Mouse (Mus musculus): ENCODE measurements around the gene Khk. TPM values are rescaled to one million over a fixed set of nuclear protein-coding genes. Genes with fewer than 3 reads are reported as not detected.

Gene Khk
- polyA plus RNA-seq, 1 experiment from 2014 or later: 12.4 TPM

Other genes starting within 250 kb of the Khk start
- 2.2 and 4.7 TPM in 2 replicates for gene Dpysl5, start 209.9 kb upstream of the Khk start, polyA plus RNA-seq (2015; fragmentation: Nextera tagmentation; extraction: Ambion mirVana)
- gene Mapre3, start 106.8 kb upstream of the Khk start, polyA plus RNA-seq (2015; fragmentation: Nextera tagmentation; extraction: Ambion mirVana): 16.3 and 20.1 TPM in 2 replicates
- gene Tmem214, start 53.4 kb upstream of the Khk start, polyA plus RNA-seq (2015; fragmentation: Nextera tagmentation; extraction: Ambion mirVana): 57.5 and 67.2 TPM in 2 replicates
- gene Agbl5, start 32.7 kb upstream of the Khk start, polyA plus RNA-seq (2015; fragmentation: Nextera tagmentation; extraction: Ambion mirVana): 8.9 and 11.9 TPM in 2 replicates
- 372 and 381 TPM in 2 replicates for gene Ost4, start 13.6 kb upstream of the Khk start, polyA plus RNA-seq (2015; fragmentation: Nextera tagmentation; extraction: Ambion mirVana)
- gene Emilin1, start 8.0 kb upstream of the Khk start, polyA plus RNA-seq (2015; fragmentation: Nextera tagmentation; extraction: Ambion mirVana): 125 and 179 TPM in 2 replicates
- gene Cgref1, start 24.2 kb downstream of the Khk start, polyA plus RNA-seq (2015; fragmentation: Nextera tagmentation; extraction: Ambion mirVana): 2.4 and 4.2 TPM in 2 replicates
- 74.4 and 99.1 TPM in 2 replicates for gene Preb, start 38.9 kb downstream of the Khk start, polyA plus RNA-seq (2015; fragmentation: Nextera tagmentation; extraction: Ambion mirVana)
- gene Tcf23, start 47.2 kb downstream of the Khk start, polyA plus RNA-seq (2015; fragmentation: Nextera tagmentation; extraction: Ambion mirVana): 0.09 and 0.15 TPM in 2 replicates
- 116 and 118 TPM in 2 replicates for gene Atraid, start 126.9 kb downstream of the Khk start, polyA plus RNA-seq (2015; fragmentation: Nextera tagmentation; extraction: Ambion mirVana)
- 5.8 and 9.3 TPM in 2 replicates for gene Slc5a6, start 127.5 kb downstream of the Khk start, polyA plus RNA-seq (2015; fragmentation: Nextera tagmentation; extraction: Ambion mirVana)
- gene Cad, start 133.3 kb downstream of the Khk start, polyA plus RNA-seq (2015; fragmentation: Nextera tagmentation; extraction: Ambion mirVana): 11.0 and 19.0 TPM in 2 replicates
- not detected in 2 replicates for gene Dnajc5g, start 184.9 kb downstream of the Khk start, polyA plus RNA-seq (2015; fragmentation: Nextera tagmentation; extraction: Ambion mirVana)
- gene Slc30a3, start 186.8 kb downstream of the Khk start, polyA plus RNA-seq (2015; fragmentation: Nextera tagmentation; extraction: Ambion mirVana): 0.25 and 0.36 TPM in 2 replicates
- gene Trim54, start 195.3 kb downstream of the Khk start, polyA plus RNA-seq (2015; fragmentation: Nextera tagmentation; extraction: Ambion mirVana): 8.0 and 9.9 TPM in 2 replicates
- not detected in 2 replicates for gene Ucn, start 217.4 kb downstream of the Khk start, polyA plus RNA-seq (2015; fragmentation: Nextera tagmentation; extraction: Ambion mirVana)
- 77.0 and 83.6 TPM in 2 replicates for gene Mpv17, start 232.8 kb downstream of the Khk start, polyA plus RNA-seq (2015; fragmentation: Nextera tagmentation; extraction: Ambion mirVana)

Data from heart, embryonic 15.5 days (tissue).